Mouse (Mus musculus) retina, postnatal 7 days (tissue): Measurements from ENCODE around the gene Abcg4.

Experiments used
- DNase-seq: peaks from one replicate; pipeline ENCODE4 v3.0.0-alpha.2; 2012; ENCODE audit warnings: low read depth, low spot score

Abcg4 gene

GRCm38 (mm10) chr9:44286256-44286850, 2.1 kb downstream of the Abcg4 start:
- DNase-seq: no peak

DNA sequence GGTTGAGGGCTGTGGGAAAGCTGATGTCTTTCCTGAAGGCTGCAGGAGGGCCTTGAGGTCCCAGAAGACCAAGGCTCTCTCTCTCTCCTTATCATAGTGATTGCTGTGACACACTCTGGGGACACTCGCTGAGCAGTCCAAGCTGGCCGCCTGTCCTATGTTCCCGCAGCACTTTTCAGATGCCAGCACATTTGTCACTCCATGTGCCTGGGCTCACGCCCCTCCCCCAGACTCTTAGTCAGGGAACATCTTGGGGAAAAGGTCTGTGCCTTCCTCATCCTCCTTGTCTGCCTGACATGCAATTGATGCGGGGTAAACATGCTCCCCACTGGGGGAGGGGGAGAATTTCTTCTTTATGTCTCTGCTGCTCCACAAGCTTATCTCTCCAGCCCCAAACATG, 5.2 kb downstream of the Abcg4 start:
- no peak for DNase-seq

DNA sequence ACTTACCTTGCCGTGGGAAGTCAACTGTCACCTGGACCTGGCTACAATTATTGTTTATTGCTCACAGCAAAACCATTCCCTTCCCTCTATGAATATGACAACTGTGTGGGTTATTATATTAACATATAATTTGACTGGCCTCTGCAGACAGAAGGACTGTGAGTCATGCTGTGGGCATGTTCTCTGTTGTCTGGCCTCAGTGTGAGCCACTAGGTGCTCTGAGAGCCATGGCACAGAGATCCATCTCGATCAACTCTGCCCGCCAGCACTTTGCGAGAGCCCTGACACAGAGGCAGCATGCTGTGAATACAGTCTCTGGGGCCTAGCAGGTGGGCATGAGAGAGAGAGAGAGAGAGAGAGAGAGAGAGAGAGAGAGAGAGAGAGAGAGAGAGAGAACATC, 18.4 kb downstream of the Abcg4 start:
- no peak for DNase-seq

GRCm38 (mm10) chr9:44269077-44269476, 19.3 kb downstream of the Abcg4 start:
- DNase-seq: no peak

- DNase-seq: no peak
Measured at GRCm38 (mm10) chr9:44268432-44268831, 20.0 kb downstream of the Abcg4 start, which contains the start of gene Nlrx1. Gene Nlrx1, minus strand, starts transcription at chr9:44268599.

GRCm38 (mm10) chr9:44268027-44268360, 20.4 kb downstream of the Abcg4 start:
- peak; percentile 67 for DNase-seq

- no peak for DNase-seq
Measured at GRCm38 (mm10) chr9:44267319-44268026, 20.9 kb downstream of the Abcg4 start.

DNA sequence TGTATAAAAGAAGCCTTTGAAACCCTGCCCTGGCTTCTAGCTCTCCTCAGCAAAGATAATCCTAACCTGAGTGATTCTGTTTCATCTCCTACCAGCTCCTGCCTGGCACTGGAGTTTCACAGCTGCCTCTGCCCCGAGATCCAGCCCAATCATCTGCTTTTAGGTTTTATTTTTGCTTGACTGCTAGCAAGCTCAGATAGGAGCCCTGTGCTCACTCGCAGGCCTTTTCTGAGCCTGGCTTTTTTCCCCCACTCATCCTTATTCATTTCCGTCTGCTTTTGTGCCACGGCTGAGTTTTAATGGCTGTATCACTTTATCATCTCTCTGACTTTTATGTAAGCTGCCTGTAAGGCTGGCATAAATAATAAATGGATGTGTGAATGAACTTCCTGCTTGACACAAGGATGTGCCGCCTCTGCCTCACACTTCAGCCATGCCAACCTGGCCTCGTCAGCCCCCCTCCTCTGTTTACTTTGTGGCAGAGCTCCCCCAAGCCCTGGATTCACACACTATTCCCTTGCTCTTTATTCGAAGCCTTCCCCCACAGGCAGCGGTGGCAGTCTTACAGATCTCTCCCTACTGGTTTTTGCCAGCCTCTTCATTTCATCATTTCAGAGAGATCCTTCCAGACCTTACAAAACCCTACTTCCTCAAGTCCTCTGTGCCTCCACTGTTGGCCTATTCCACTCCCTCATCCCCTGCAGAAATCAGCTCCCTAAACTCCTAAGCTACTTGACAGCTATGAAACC, 21.8 kb downstream of the Abcg4 start:
- DNase-seq: no peak

DNA sequence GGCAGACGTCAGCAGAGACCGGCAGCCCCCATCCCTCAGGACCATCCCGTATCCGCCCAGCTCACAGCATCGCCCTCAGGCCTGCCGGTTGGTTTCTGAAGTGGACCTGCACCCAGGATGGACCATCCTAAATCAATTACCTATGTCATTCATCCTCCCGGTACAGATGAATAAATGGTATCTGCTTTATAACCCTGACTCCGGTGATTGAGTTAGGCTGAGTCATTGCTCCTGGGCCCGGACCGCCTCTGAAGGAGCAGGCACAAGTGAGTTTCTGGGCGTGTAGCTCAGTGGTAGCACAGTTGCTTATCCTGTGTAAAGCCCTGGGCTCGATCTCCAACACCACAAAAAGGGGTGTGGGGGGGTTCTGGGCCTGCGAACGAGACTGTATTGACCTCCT, 27.0 kb downstream of the Abcg4 start:
- DNase-seq: no peak

DNA sequence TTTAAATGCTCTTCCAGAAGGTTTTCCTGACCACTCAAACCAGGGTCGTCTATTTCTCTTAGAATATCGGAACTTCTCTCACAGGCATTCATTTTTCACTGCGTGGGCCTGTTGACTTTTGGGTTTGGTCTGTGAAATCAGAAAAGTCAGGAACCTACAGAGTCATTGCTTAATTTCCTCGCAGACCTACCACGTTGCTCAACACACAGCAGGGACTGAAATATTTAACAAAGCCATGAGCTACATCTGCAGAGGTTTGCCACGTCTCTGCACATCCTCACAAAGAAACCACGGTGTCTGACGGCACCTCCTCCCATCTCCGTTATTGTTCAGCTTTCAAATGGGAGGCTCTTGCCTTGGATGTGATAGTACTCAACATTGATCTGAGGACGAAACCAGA, 29.4 kb downstream of the Abcg4 start:
- DNase-seq: no peak

- DNase-seq: no peak
Measured at GRCm38 (mm10) chr9:44256213-44256612, 32.2 kb downstream of the Abcg4 start.

- DNase-seq: no peak
Measured at GRCm38 (mm10) chr9:44255136-44255521, 33.3 kb downstream of the Abcg4 start.

GRCm38 (mm10) chr9:44254508-44255135, 33.8 kb downstream of the Abcg4 start:
- DNase-seq: no peak

DNA sequence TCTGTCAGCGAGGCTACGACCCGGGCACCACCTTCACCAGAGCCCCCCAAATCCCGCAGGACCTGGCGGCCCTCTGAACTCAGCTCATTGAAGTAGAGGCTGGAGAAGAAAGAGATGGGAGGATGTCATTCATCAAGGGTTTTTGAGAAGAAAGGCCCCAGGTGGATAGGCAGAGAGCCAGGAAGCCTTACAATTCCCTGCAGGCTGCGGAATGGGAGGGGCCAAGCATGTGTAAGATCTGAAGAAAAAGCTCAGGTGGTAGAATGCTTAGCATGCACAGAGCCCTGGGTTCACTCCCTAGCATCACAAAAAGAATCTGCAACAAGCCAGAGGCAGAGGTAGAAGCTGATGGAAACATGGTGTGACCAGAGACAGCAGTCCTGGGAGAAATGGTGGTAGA, 35.0 kb downstream of the Abcg4 start:
- DNase-seq: no peak

DNA sequence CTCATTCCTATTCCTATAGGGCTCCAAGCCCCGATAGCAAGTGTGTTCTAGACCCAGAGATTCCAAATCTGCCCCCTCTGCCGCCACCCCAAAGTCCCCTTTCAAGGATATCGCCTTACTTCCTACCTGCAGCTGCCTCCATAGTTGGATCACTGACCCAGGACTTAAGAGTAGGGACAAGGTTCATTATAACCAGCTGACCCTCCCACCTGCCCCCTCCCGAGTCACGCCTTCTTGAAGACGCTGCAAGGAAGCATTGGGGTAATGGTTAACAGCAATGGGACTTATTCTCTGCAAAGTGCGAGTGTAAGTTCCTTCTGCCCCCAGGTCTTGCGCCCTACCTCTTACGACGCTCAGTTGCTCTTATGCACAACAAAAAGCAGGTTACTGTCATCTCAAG, 37.1 kb downstream of the Abcg4 start, which contains the start of gene Pdzd3:
TSS of gene Pdzd3 (minus strand) at position 158 of the 400 bp plus-strand sequence.
- DNase-seq: no peak

GRCm38 (mm10) chr9:44250445-44250844, 38.0 kb downstream of the Abcg4 start:
- no peak for DNase-seq

DNA sequence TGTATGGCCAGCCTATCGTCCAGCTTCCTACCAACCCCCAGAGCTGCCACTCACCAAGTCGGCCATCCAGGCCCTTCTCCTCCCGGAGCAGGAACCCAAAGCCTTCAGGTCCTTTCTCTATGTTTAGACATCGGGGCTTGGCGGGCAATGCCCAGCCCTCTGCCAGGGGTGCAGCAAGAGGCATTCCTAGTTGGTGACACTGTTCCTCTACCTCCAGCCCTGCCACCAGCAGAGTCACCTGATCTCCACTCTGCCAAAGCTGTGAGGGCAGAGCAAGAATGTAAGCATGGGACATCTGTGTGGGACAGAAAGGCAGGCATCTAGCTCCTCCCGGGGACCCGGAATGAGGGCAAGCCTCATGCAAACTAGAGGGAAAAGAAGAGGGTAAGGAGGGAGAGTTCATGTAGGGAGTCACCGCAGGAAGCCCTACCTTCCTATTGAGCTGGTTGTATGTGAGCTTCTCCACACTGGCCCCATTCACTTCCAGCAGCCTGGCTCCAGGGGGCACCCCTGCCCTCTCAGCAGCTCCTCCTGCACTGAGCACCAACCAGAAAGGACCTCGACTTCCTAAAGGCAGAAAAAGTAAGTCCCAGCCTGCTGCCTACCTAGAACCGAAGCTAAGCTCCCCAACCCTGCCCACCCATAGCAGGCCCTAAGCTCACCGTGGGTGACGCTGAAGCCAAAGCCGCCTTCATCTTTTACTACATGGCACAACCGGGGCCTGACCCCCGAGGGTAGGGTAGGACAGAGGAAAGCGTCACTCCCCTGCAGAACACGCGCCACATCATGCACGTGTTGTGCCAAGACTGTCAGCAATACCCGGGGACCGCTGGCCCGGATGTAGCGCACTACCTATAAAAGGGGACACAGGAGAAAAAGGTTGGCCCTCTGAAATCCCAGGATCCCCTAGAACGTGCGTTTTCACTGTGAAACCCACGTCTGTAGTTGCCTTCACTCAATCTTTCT, 39.0 kb downstream of the Abcg4 start:
- peak; percentile 49 for DNase-seq

DNA sequence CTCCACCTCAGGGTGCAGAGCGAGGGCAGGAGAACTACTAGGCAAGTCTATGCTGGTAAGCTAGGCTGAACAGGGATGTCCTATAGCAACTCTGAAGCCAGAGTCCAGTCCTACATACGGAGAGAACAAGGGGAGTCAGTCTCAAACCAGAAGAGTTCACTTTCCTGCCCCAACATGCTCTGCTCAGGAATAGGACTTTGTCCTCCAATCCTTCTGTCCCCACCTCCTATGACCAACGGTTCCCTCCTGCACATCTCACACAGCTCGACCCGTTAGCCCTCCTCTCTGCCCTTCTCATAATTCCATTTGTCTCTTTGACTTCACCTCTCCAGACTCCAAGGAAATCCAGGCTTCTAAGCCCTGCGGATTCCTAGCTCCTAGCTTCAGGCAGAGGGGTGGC, 40.5 kb downstream of the Abcg4 start:
- DNase-seq: no peak

DNA sequence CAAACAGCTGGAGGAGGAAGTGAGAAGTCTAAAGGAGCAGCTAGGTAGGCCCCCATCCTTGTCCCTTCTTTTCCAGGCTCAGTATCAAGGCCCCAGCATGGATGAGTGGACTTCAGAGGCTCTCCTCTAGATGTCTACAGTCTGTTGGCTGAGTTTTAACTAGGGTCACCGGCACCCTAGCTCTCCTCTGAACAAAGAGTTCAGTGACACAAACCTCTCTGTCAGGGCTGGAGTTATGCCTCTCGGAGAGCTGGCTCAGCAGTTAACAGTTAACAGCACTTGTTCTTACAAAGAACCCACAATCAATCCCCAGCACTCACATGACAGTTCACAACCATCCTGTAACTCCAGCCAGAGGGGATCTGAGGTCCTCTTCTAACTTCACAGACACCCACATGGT, 44.8 kb downstream of the Abcg4 start:
- DNase-seq: no peak

- DNase-seq: no peak
Measured at GRCm38 (mm10) chr9:44241418-44241817, 47.0 kb downstream of the Abcg4 start.

DNA sequence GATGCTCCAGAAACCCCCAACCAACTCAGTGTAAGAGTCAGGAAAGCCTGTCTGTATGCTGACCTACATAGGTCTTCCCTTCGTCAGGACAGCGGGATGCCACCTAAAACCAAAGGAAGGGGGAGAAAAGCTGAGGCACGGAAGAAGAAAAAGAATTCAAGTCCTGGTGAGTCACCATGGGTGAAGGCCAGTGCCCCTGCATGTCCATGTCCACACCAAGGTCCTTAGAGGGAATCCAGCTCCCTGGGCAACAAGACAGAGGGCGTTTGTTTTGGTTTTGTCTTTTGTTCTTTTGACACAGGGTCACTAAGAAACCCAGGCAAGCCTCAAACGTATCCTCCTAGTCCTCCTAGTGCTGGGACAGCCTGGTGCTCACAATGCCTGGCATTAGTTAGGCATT, 47.5 kb downstream of the Abcg4 start:
- DNase-seq: no peak
